Mouse (Mus musculus): Measurements from ENCODE around the gene Jarid2. TPM values are rescaled to one million over a fixed set of nuclear protein-coding genes. Genes with fewer than 3 reads are reported as not detected.

The Jarid2 gene
- total RNA-seq, 2 experiments from 2014 or later, result 15.8 to 16.6 TPM

GRCm38 (mm10) chr13:44837445-44837844, 108.2 kb downstream of the Jarid2 start:
- no peak for DNase-seq

GRCm38 (mm10) chr13:44839866-44840835, 110.9 kb downstream of the Jarid2 start:
- DNase-seq, result peak; percentile 92

- no peak for DNase-seq
Observed at GRCm38 (mm10) chr13:44851426-44851825, 122.2 kb downstream of the Jarid2 start.

GRCm38 (mm10) chr13:44852024-44852423, 122.8 kb downstream of the Jarid2 start:
- no peak for DNase-seq

GRCm38 (mm10) chr13:44865566-44865965, 136.3 kb downstream of the Jarid2 start:
- no peak for DNase-seq

GRCm38 (mm10) chr13:44868037-44868650, 138.9 kb downstream of the Jarid2 start:
- DNase-seq, result no peak

GRCm38 (mm10) chr13:44869418-44870119, 140.3 kb downstream of the Jarid2 start:
- peak; percentile 91 to 100 for DNase-seq

- DNase-seq, result no peak
Observed at GRCm38 (mm10) chr13:44876799-44877198, 147.5 kb downstream of the Jarid2 start.

GRCm38 (mm10) chr13:44881001-44881400, 151.7 kb downstream of the Jarid2 start:
- no peak for DNase-seq

- DNase-seq, result no peak
Observed at GRCm38 (mm10) chr13:44886221-44886620, 156.9 kb downstream of the Jarid2 start.

- DNase-seq, result peak in 1 of 2 experiments; percentile 23
Observed at GRCm38 (mm10) chr13:44890612-44891011, 161.3 kb downstream of the Jarid2 start.

GRCm38 (mm10) chr13:44891813-44892730, 162.8 kb downstream of the Jarid2 start:
- no peak for DNase-seq

- DNase-seq, result no peak
Observed at GRCm38 (mm10) chr13:44896211-44896610, 166.9 kb downstream of the Jarid2 start.

GRCm38 (mm10) chr13:44902299-44902698, 173.0 kb downstream of the Jarid2 start:
- DNase-seq, result no peak

- no peak for DNase-seq
Observed at GRCm38 (mm10) chr13:44903416-44903815, 174.1 kb downstream of the Jarid2 start.

- DNase-seq, result no peak
Observed at GRCm38 (mm10) chr13:44904271-44904670, 175.0 kb downstream of the Jarid2 start.

- DNase-seq, result no peak
Observed at GRCm38 (mm10) chr13:44906141-44906540, 176.9 kb downstream of the Jarid2 start.

GRCm38 (mm10) chr13:44907702-44908101, 178.4 kb downstream of the Jarid2 start:
- DNase-seq, result peak; percentile 92 to 93

GRCm38 (mm10) chr13:44908790-44909189, 179.5 kb downstream of the Jarid2 start:
- DNase-seq, result no peak

GRCm38 (mm10) chr13:44912851-44913250, 183.6 kb downstream of the Jarid2 start:
- DNase-seq, result peak; percentile 68 to 74

GRCm38 (mm10) chr13:44913560-44913959, 184.3 kb downstream of the Jarid2 start:
- no peak for DNase-seq
